Mouse (Mus musculus) lung, embryonic 16.5 days (tissue): ENCODE measurements around the gene Slc4a10. TPM values are rescaled to one million over a fixed set of nuclear protein-coding genes. Genes with fewer than 3 reads are reported as not detected.

Source experiments
- ATAC-seq: fragments of 200-750 bp; cut with Nextera tagmentation; 2 replicates; pipeline ENCODE4 v1.8.0; 2017; ENCODE audit warnings: low read depth, mild to moderate bottlenecking, moderate library complexity
- H3K27ac ChIP-seq: fragments of 300-500 bp; sonication (generic); 2 replicates; pipeline ENCODE4 v1.5.1; 2014; ENCODE audit warnings: mild to moderate bottlenecking, control low read depth, low read length
- H3K27me3 ChIP-seq: fragments of 300-500 bp; sonication (generic); 2 replicates; pipeline ENCODE4 v1.6.1; 2014; ENCODE audit warnings: low read depth, low read length, mixed read lengths; ENCODE audit not compliant: control insufficient read depth, insufficient read depth
- H3K36me3 ChIP-seq: fragments of 300-500 bp; sonication (generic); 2 replicates; pipeline ENCODE4 v1.6.1; 2014; ENCODE audit warnings: low read length; ENCODE audit not compliant: control insufficient read depth, insufficient read depth
- H3K4me1 ChIP-seq: fragments of 300-500 bp; sonication (generic); replicated peaks from 2 replicates; pipeline ENCODE4 v1.6.1; 2014; ENCODE audit warnings: low read length, mixed read lengths; ENCODE audit not compliant: control insufficient read depth, insufficient read depth
- H3K4me2 ChIP-seq: fragments of 300-500 bp; sonication (generic); 2 replicates; pipeline ENCODE4 v1.6.1; 2014; ENCODE audit warnings: low read depth, low read length, control low read depth
- H3K4me3 ChIP-seq: fragments of 300-500 bp; sonication (generic); 2 replicates; pipeline ENCODE4 v1.5.1; 2014; ENCODE audit warnings: mild to moderate bottlenecking, low read length, control low read depth
- H3K9ac ChIP-seq: fragments of 300-500 bp; sonication (generic); 2 replicates; pipeline ENCODE4 v1.6.1; 2014; ENCODE audit warnings: low read length, control low read depth
- H3K9me3 ChIP-seq: fragments of 300-500 bp; sonication (generic); 2 replicates; pipeline ENCODE4 v1.6.1; 2016; ENCODE audit warnings: low read length; ENCODE audit not compliant: control insufficient read depth
- WGBS: fragments of 180-500 bp; shearing (Covaris S2); extraction: QIAGEN DNeasy Blood & Tissue Kit; methylation state at CpG from one replicate; pipeline ENCODE4 v1.1.7; 2014; 5-methylcytosine and 5-hydroxymethylcytosine counted together
- polyA plus RNA-seq: library from polyadenylated mRNA; unstranded; fragments of >200 nt; fragmentation: Nextera tagmentation; extraction: Ambion mirVana; gene quantifications from 2 replicates; pipeline ENCODE4 v1.2.1, GENCODE M21; 2015

Slc4a10 gene
- polyA plus RNA-seq, 1 experiment from 2014 or later = 0.03 TPM

- Histone ChIP-seq H3K27ac (no peak overlapping the region), H3K27me3 (no peaks in the 10 kb centered on the region), H3K9me3 (no peaks in the 10 kb centered on the region), H3K36me3 (peaks cover 2% of the 10 kb centered on the region; the same call in 1 of the 2 replicates), H3K4me2 (no peak overlapping the region), H3K4me3 (no peak overlapping the region), H3K9ac (no peak overlapping the region), H3K4me1 (no peaks in the 10 kb centered on the region)
- ATAC-seq = no peak
- 69% methylated on average over 6 of the region's 6 CpGs for WGBS
Measured at GRCm38 (mm10) chr2:62355766-62356165, 309.5 kb downstream of the Slc4a10 start.

GRCm38 (mm10) chr2:62356606-62357005 lies 310.3 kb downstream of the Slc4a10 start:
- Histone ChIP-seq H3K27me3 (no peaks in the 10 kb centered on the region), H3K4me2 (no peak overlapping the region), H3K4me3 (no peak overlapping the region), H3K36me3 (peaks cover 2% of the 10 kb centered on the region; the same call in 1 of the 2 replicates), H3K9ac (no peak overlapping the region), H3K27ac (no peak overlapping the region), H3K4me1 (no peaks in the 10 kb centered on the region), H3K9me3 (no peaks in the 10 kb centered on the region)
- WGBS = 79% methylated on average over 14 of the region's 14 CpGs
- ATAC-seq = no peak

- ATAC-seq = no peak
- Histone ChIP-seq H3K27ac (no peak overlapping the region), H3K27me3 (no peaks in the 10 kb centered on the region), H3K4me1 (no peaks in the 10 kb centered on the region), H3K4me2 (no peak overlapping the region), H3K9me3 (no peaks in the 10 kb centered on the region), H3K4me3 (no peak overlapping the region), H3K36me3 (peaks cover 2% of the 10 kb centered on the region; the same call in 1 of the 2 replicates), H3K9ac (no peak overlapping the region)
- 82% methylated on average over 7 of the region's 7 CpGs for WGBS
Measured at GRCm38 (mm10) chr2:62357259-62357658, 311.0 kb downstream of the Slc4a10 start.

GRCm38 (mm10) chr2:62360872-62361271 lies 314.6 kb downstream of the Slc4a10 start:
- WGBS = 82% methylated on average over 6 of the region's 6 CpGs
- H3K4me1 ChIP-seq = no peaks in the 10 kb centered on the region
- H3K9me3 ChIP-seq = no peaks in the 10 kb centered on the region
- H3K4me3 ChIP-seq = no peak overlapping the region
- no peak for ATAC-seq
- H3K4me2 ChIP-seq = no peak overlapping the region
- H3K9ac ChIP-seq = no peak overlapping the region
- H3K27ac ChIP-seq = no peak overlapping the region
- H3K27me3 ChIP-seq = no peaks in the 10 kb centered on the region
- H3K36me3 ChIP-seq = peaks cover 2% of the 10 kb centered on the region; the same call in 1 of the 2 replicates

- no peak overlapping the region for H3K27ac ChIP-seq
- H3K4me2 ChIP-seq = no peak overlapping the region
- 68% methylated on average over 3 of the region's 3 CpGs for WGBS
- peaks cover 2% of the 10 kb centered on the region; the same call in 1 of the 2 replicates for H3K36me3 ChIP-seq
- no peaks in the 10 kb centered on the region for H3K4me1 ChIP-seq
- no peak for ATAC-seq
- H3K27me3 ChIP-seq = no peaks in the 10 kb centered on the region
- no peak overlapping the region for H3K4me3 ChIP-seq
- H3K9ac ChIP-seq = no peak overlapping the region
- H3K9me3 ChIP-seq = no peaks in the 10 kb centered on the region
Measured at GRCm38 (mm10) chr2:62361514-62361913, 315.3 kb downstream of the Slc4a10 start.

DNA sequence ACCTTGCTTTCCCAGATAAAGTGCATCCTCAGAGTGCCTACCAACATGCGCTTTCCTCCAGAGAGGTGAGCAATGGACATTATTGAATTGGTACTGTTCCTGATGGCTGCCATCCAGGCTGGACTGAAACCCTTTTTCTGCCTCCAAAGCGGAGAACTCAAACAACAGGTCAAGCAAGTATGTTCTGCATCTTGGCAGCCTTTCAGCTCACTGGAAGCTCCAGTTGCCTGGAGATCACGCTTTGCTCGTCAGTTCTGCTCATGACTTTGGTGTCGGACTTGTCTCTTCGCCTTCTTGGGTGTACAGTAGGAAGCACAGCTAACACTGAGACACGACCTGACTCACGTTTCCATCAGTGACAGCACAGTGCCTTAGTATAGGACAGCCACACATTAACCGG lies 315.9 kb downstream of the Slc4a10 start:
- Histone ChIP-seq H3K4me1 (no peaks in the 10 kb centered on the region), H3K9ac (no peak overlapping the region), H3K36me3 (no peaks in the 10 kb centered on the region), H3K9me3 (no peaks in the 10 kb centered on the region), H3K27me3 (no peaks in the 10 kb centered on the region), H3K4me2 (no peak overlapping the region), H3K27ac (no peak overlapping the region), H3K4me3 (no peak overlapping the region)
- 80% methylated on average over 9 of the region's 9 CpGs for WGBS
- ATAC-seq = no peak

- Histone ChIP-seq H3K27ac (no peak overlapping the region), H3K4me2 (no peak overlapping the region), H3K9me3 (no peaks in the 10 kb centered on the region), H3K4me1 (no peaks in the 10 kb centered on the region), H3K27me3 (no peaks in the 10 kb centered on the region), H3K36me3 (no peaks in the 10 kb centered on the region; the same call in 1 of the 2 replicates), H3K9ac (no peak overlapping the region), H3K4me3 (no peak overlapping the region)
- 77% methylated on average over 4 of the region's 4 CpGs for WGBS
- ATAC-seq = no peak
Measured at GRCm38 (mm10) chr2:62363606-62364005, 317.3 kb downstream of the Slc4a10 start.

DNA sequence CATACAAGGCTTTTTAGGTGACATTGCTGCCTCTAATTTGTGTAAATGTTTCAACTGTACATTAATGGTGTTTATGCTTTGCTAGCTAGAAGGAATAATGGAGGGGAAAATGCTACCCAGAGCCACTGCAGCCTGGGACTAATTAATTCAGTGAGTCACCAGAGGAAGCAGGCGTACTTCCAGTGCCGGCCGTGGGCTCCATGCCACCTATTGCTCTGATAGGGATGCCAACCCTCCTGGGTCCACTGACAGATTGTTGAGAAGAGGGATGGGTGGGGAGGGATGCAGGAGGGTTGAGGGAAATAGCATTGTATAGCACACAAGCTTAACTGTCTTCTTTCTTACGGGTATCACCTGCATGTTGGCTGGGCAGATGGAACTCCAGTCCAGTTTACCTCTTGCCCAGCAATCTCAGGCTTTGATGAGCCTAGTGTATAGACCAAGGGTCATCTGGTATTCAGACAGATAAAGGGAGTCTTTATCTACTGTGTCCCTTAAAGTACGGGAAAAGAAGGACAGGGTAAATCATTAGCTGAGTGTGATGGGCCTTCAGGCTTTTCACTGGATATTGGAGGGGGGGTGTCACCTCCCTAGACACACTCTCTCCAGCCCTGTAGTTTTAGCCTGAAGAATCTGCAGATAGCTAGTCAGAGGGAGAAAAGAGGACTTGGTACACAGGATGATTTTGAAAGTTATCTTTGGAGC lies 322.2 kb downstream of the Slc4a10 start:
- H3K9me3 ChIP-seq = no peaks in the 10 kb centered on the region
- 69% methylated on average over 5 of the region's 5 CpGs for WGBS
- H3K36me3 ChIP-seq = no peaks in the 10 kb centered on the region; the same call in 1 of the 2 replicates
- ATAC-seq = no peak
- no peaks in the 10 kb centered on the region for H3K4me1 ChIP-seq
- no peak overlapping the region for H3K4me3 ChIP-seq
- H3K27ac ChIP-seq = no peak overlapping the region
- H3K9ac ChIP-seq = no peak overlapping the region
- H3K27me3 ChIP-seq = no peaks in the 10 kb centered on the region
- no peak overlapping the region for H3K4me2 ChIP-seq

DNA sequence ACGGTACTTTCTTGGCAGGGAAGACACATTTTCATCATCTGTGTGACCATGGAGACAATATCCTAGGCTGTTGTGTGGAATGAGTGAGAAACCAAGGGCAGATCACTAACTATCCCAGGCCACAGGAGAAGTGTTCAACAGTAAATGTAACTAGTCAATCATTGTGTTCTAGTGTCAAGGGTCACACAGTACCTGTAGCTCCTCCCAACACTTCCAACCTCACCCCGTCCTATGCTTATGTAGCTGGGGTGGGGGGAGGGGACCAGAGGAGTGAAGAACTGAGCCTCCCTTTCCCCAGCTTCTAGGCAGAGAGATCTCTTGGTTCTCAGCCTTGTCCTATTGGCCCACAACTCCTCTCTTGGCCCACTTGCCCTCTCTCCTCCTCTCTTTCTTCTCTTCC lies 323.8 kb downstream of the Slc4a10 start:
- Histone ChIP-seq H3K27ac (no peak overlapping the region), H3K27me3 (no peaks in the 10 kb centered on the region), H3K4me3 (no peak overlapping the region), H3K9me3 (no peaks in the 10 kb centered on the region), H3K9ac (no peak overlapping the region), H3K4me2 (no peak overlapping the region), H3K36me3 (no peaks in the 10 kb centered on the region; the same call in 1 of the 2 replicates), H3K4me1 (no peaks in the 10 kb centered on the region)
- ATAC-seq = no peak
- 75% methylated on average over 2 of the region's 2 CpGs for WGBS
